Mouse (Mus musculus): ENCODE measurements around the gene Acot3. TPM values are rescaled to one million over a fixed set of nuclear protein-coding genes. Genes with fewer than 3 reads are reported as not detected.
"Not testable (repeated sequence)": the region's sequence is repeated elsewhere in the genome, so short reads cannot be mapped to it uniquely, and the experiment has no call there.

Gene Acot3
- polyA plus RNA-seq, 1 experiment from 2014 or later: 3.6 TPM

DNA sequence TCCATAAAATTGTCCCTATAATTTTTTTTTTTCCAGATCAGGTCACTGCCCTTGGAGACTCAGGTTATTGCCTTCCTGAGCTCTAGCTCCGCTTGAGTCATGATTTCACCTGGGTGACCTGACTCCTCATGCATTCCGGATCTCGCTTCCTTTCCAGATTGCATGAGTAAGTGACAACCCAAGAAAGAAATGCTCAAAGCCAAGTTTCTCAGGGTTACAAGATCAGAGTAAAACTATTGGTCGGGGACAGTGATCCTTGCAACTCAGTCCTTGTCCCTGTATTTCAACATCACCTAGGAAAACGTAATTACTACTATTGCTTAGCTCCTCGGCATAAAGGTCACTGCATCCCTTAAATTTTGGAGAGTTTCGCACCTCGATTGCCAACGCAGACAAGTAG, 17.0 kb downstream of the Acot3 start, which contains the start of gene Acot5:
TSS of gene Acot5 (plus strand) at position 340 of the 400 bp plus-strand sequence.
- Histone ChIP-seq H3K9me3 (replicated peaks) (no peaks in the 10 kb centered on the region), H3K4me1 (no peaks in the 10 kb centered on the region), H3K27me3 (replicated peaks) (peaks cover 64% of the 10 kb centered on the region), H3K36me3 (no peaks in the 10 kb centered on the region), H3K4me2 (peak within 1 kb of the TSS; percentile 58), H3K9ac (no peak within 1 kb of the TSS), H3K27ac (no peak within 1 kb of the TSS), H3K4me3 (peak within 1 kb of the TSS; percentile 35)
- WGBS (ENCODE audit: insufficient replicate concordance): 43% methylated on average over 9 of the region's 9 CpGs
- no peak for ATAC-seq

DNA sequence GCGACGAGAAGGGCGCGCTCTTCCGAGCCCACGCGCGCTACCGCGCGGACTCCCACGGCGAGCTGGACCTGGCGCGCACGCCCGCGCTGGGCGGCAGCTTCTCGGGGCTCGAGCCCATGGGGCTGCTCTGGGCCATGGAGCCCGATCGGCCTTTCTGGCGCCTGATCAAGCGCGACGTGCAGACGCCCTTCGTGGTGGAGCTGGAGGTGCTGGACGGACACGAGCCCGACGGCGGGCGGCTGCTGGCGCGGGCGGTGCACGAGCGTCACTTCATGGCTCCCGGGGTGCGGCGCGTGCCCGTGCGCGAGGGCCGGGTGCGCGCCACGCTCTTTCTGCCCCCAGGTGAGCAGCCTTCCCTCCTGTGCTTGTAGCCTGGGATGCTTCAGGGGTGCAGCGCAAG, 17.6 kb downstream of the Acot3 start:
- WGBS (ENCODE audit: insufficient replicate concordance): 2% methylated on average over 48 of the region's 52 CpGs
- H3K27ac ChIP-seq; H3K4me1 ChIP-seq; H3K36me3 ChIP-seq; ATAC-seq; H3K9me3 ChIP-seq (replicated peaks); H3K9ac ChIP-seq: not testable (repeated sequence)
- H3K27me3 ChIP-seq (replicated peaks): peaks cover 64% of the 10 kb centered on the region
- H3K4me3 ChIP-seq: peak overlapping the region; percentile 35
- peak overlapping the region; percentile 58 for H3K4me2 ChIP-seq

DNA sequence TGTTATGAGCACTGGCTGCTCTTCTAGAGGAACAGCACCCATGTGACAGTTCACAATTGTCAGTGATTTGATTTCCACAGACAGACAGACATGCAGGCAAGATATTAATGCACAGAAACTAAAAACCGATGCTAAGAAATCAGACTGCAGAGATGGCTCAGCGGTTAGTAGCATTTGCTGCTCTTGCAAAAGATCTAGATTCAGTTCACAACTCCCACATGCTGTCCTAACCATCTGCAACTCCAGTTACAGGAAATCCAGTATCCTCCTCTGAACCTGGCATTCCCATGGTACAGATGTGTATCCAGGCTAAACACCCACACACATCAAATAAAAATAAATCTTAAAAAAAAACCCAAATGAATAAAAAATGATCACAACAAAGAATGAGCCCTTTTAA, 19.8 kb downstream of the Acot3 start:
- Histone ChIP-seq H3K4me3 (no peak overlapping the region), H3K9me3 (replicated peaks) (no peaks in the 10 kb centered on the region), H3K4me2 (no peak overlapping the region), H3K27ac (no peak overlapping the region), H3K36me3 (no peaks in the 10 kb centered on the region), H3K27me3 (replicated peaks) (peaks cover 59% of the 10 kb centered on the region), H3K9ac (no peak overlapping the region), H3K4me1 (no peaks in the 10 kb centered on the region)
- no peak for ATAC-seq
- 65% methylated on average over 2 of the region's 2 CpGs for WGBS (ENCODE audit: insufficient replicate concordance)

DNA sequence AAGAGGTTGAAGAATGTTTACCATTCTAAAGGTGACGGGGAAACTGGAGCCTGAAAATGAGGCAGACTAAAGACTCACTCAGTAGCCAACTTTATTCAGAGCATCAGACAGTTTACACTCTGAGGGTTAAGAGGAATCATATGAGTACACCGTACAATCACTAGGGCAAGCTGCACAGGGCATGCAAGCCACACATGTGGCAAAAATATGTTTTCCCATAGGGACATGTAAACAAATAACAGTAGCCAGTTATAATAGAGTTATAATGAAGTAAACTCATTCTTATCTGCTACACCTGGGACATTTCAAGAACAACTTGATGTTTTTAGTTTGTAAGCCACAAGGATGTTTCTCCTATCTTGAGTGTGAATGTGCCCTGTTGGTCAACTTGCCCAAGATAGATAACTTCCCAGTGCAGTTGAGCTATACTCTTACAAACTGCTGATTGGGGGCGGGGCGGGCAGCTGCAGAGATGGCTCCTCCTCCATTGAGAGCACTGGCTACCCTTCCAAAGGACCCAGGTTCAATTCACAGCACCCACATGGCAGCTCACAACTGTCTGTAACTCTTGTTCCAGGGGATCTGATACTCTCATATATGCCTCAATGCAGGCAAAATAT, 25.5 kb downstream of the Acot3 start:
- Histone ChIP-seq H3K36me3 (no peaks in the 10 kb centered on the region), H3K9ac (no peak overlapping the region; the same call in 1 of the 2 replicates), H3K4me2 (no peak overlapping the region), H3K4me1 (no peaks in the 10 kb centered on the region), H3K4me3 (no peak overlapping the region), H3K27me3 (replicated peaks) (0 out of 2 replicates have a peak, but pooled peaks cover 7% of the 10 kb centered on the region), H3K27ac (no peak overlapping the region), H3K9me3 (replicated peaks) (no peaks in the 10 kb centered on the region)
- 68% methylated on average over 4 of the region's 4 CpGs for WGBS (ENCODE audit: insufficient replicate concordance)
- peak; percentile 30; the same call in 1 of the 2 replicates for ATAC-seq

DNA sequence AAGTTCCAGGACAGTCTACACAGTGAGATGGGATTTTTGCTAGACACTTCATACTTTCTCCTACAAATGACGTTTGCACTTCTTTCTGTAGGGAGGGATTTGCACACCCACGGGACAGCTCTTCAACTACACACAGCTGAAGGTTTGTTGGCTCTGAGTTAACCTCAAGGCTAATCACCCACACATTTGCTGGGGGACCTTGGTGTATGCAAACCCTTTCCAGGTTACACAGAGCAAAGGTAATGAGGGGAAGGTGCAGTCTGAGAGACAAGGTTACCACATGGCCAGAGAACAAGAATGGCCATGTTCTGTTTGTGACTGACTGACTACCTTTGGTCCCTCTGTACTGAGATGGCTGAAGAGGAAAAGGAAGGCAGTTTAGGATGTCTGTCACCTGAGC, 31.9 kb downstream of the Acot3 start:
- H3K36me3 ChIP-seq: no peaks in the 10 kb centered on the region

DNA sequence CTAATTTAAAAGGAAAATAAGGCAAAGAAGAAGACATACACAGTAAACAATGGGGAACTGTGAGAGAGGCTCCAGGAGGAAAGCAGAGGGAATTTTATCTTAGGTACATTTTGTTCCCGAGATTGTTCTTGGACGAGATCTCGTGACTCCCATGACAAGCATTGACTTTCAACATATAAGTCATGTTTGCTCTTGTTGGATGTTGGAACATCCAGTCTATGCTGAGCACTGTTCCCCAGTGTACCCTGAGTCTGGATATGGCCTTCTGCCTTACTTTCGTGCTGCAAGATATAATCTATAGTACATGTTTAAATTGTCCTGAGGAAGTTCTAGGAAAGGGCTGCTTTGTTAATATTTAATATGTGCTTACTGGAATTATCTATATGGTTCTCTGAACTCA, 32.6 kb downstream of the Acot3 start:
- H3K9ac ChIP-seq: no peak overlapping the region
- no peak overlapping the region for H3K27ac ChIP-seq
- H3K27me3 ChIP-seq (replicated peaks): 0 out of 2 replicates have a peak, but pooled peaks cover 7% of the 10 kb centered on the region
- H3K4me2 ChIP-seq: no peak overlapping the region
- no peaks in the 10 kb centered on the region for H3K9me3 ChIP-seq (replicated peaks)
- H3K36me3 ChIP-seq: no peaks in the 10 kb centered on the region
- no peak overlapping the region for H3K4me3 ChIP-seq
- no peak for ATAC-seq
- WGBS (ENCODE audit: insufficient replicate concordance): 61% methylated on average over 4 of the region's 4 CpGs
- H3K4me1 ChIP-seq: no peaks in the 10 kb centered on the region

More for the DNA sequence above, 31.9 kb downstream of the Acot3 start:
- H3K9me3 ChIP-seq (replicated peaks): no peaks in the 10 kb centered on the region
- no peak overlapping the region for H3K9ac ChIP-seq
- no peak overlapping the region for H3K27ac ChIP-seq
- WGBS (ENCODE audit: insufficient replicate concordance): 59% methylated on average over 2 of the region's 2 CpGs
- ATAC-seq: no peak
- no peak overlapping the region for H3K4me3 ChIP-seq
- H3K27me3 ChIP-seq (replicated peaks): 0 out of 2 replicates have a peak, but pooled peaks cover 7% of the 10 kb centered on the region
- no peak overlapping the region for H3K4me2 ChIP-seq
- no peaks in the 10 kb centered on the region for H3K4me1 ChIP-seq

DNA sequence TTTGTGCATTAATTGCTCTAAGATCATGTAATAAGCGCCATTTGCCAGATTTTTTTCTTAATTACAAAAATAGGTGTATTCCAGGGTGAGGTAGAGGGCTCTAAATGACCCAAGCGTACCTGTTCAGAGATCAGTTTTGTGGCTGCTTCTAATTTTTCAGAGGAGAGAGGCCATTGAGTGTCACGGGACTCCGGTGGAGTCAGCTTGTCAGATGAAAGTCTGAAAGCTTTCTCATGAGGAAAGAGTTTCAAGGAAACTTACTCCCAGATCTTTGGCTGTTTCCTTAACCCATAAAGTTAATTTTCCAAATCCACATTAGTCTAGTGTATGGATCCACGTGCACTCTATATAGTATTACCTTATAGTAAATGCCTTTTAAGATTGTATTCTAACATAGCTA, 42.7 kb downstream of the Acot3 start:
- not testable (repeated sequence) for H3K27ac ChIP-seq; H3K4me1 ChIP-seq; H3K4me3 ChIP-seq; ATAC-seq; H3K27me3 ChIP-seq (replicated peaks); H3K9ac ChIP-seq; H3K36me3 ChIP-seq; H3K4me2 ChIP-seq; H3K9me3 ChIP-seq (replicated peaks)
- WGBS (ENCODE audit: insufficient replicate concordance): 72% methylated on average over 5 of the region's 5 CpGs

DNA sequence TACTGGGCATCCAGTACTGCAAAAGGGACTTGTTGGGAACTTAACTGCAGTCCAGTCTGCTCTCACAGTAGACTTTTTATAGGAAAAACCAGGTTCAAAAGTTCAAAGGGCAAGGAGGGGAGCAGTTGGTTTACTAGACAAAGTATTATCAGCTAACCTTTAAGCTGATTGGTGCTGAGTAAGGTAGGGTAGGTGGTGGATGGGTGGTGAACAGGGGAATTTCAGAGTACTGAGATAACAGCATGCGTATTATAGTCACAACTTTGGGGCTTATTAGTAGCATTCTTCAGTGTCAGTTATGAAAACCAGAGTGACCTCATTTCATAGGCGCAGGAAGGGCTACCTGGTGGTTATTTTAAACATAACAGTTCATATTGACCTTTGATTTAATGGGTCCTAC, 47.7 kb downstream of the Acot3 start:
- H3K9ac ChIP-seq: no peak overlapping the region
- no peak for ATAC-seq
- no peaks in the 10 kb centered on the region for H3K36me3 ChIP-seq
- no peak overlapping the region for H3K27ac ChIP-seq
- H3K4me1 ChIP-seq: peaks cover 25% of the 10 kb centered on the region
- WGBS (ENCODE audit: insufficient replicate concordance): 64% methylated on average over 2 of the region's 2 CpGs
- H3K4me2 ChIP-seq: no peak overlapping the region
- H3K27me3 ChIP-seq (replicated peaks): peaks cover 8% of the 10 kb centered on the region; the same call in 1 of the 2 replicates
- H3K4me3 ChIP-seq: no peak overlapping the region
- H3K9me3 ChIP-seq (replicated peaks): no peaks in the 10 kb centered on the region

DNA sequence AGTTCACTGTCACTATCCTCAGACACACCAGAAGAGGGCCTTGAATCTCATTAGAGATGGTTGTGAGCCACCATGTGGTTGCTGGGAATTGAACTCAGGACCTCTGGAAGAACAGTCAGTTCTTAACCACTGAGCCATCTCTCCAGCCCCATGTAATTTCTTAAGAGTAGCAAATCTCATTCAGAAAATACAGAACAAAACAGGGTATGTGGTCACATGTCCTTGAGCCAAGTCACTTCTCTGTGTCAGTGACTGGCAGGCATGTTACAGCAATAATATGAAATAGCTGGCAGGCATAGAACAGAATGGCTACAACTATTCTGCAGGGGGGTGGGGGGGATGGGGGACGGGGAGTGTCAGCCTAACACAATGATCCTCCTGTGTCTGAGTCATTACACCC, 48.1 kb downstream of the Acot3 start:
- H3K4me1 ChIP-seq: peaks cover 25% of the 10 kb centered on the region
- ATAC-seq: no peak
- no peaks in the 10 kb centered on the region for H3K36me3 ChIP-seq
- H3K27me3 ChIP-seq (replicated peaks): peaks cover 8% of the 10 kb centered on the region; the same call in 1 of the 2 replicates
- H3K27ac ChIP-seq: no peak overlapping the region
- WGBS (ENCODE audit: insufficient replicate concordance): 67% methylated on average over 1 of the region's 1 CpGs
- H3K4me3 ChIP-seq: no peak overlapping the region
- H3K9ac ChIP-seq: no peak overlapping the region
- H3K9me3 ChIP-seq (replicated peaks): no peaks in the 10 kb centered on the region
- peak overlapping the region; percentile 89 for H3K4me2 ChIP-seq

DNA sequence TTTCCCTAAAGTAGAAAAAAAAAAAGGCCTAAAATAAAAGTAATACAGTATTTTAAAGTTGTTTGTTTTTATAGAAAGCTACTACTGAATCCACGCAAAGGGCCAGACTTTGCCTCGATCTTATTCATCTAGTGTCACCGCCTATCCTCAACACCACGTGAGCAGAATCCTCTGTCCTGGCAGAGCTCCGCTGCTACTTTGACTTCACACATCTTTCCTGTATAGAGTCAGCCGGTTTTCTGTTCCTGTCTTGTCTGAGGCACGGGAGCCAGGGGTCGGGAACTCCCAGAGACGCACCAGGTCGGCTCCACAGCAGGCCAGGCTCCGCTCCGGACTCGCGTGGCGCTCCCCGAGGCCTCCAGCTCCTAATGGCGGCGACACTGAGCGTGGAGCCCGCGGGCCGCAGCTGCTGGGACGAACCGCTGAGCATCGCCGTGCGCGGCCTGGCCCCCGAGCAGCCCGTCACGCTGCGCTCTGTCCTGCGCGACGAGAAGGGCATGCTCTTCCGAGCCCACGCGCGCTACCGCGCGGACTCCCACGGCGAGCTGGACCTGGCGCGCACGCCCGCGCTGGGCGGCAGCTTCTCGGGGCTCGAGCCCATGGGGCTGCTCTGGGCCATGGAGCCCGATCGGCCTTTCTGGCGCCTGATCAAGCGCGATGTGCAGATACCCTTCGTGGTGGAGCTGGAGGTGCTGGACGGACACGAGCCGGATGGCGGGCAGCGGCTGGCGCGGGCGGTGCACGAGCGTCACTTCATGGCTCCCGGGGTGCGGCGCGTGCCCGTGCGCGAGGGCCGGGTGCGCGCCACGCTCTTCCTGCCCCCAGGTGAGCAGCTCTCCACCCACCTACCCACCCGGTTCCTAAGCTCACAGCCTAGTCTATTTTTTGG, 48.9 kb downstream of the Acot3 start, which contains the start of gene Acot6:
TSS of gene Acot6 (plus strand) at position 51 of the 889 bp plus-strand sequence.
- H3K36me3 ChIP-seq; H3K9me3 ChIP-seq (replicated peaks); H3K27me3 ChIP-seq (replicated peaks): not testable (repeated sequence)
- Histone ChIP-seq H3K27ac (0 out of 2 replicates have a peak within 1 kb of the TSS, but pooled peaks have one; percentile 25), H3K9ac (peak within 1 kb of the TSS; percentile 68), H3K4me3 (peak within 1 kb of the TSS; percentile 62), H3K4me1 (peaks cover 25% of the 10 kb centered on the region), H3K4me2 (peak within 1 kb of the TSS; percentile 89)
- peak; percentile 67 for ATAC-seq
- WGBS (ENCODE audit: insufficient replicate concordance): under 1% methylated on average over 78 of the region's 80 CpGs

DNA sequence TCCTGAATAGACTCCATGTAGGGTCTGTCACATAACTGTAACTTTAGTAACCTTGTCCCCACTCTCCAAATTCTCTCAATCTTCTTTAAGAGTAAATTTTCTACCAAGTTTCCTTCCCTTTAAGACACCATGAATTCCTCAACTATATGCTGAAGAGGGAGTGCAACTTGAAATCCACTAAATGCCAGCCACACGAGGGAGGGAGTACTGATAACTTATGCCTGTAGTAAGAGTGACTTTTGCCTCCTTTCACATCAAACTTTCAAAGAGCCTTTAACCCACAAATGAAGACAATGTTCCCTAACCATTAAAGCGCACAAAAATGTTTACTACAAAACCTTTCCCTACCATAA, 49.5 kb downstream of the Acot3 start:
- Histone ChIP-seq H3K27ac (no peak overlapping the region), H3K4me1 (peaks cover 25% of the 10 kb centered on the region), H3K9me3 (replicated peaks) (no peaks in the 10 kb centered on the region), H3K36me3 (no peaks in the 10 kb centered on the region), H3K27me3 (replicated peaks) (peaks cover 8% of the 10 kb centered on the region; the same call in 1 of the 2 replicates), H3K4me2 (peak overlapping the region; percentile 89), H3K9ac (peak overlapping the region; percentile 68; the same call in 1 of the 2 replicates), H3K4me3 (peak overlapping the region; percentile 62)
- ATAC-seq: no peak
- 43% methylated on average over 2 of the region's 2 CpGs for WGBS (ENCODE audit: insufficient replicate concordance)

DNA sequence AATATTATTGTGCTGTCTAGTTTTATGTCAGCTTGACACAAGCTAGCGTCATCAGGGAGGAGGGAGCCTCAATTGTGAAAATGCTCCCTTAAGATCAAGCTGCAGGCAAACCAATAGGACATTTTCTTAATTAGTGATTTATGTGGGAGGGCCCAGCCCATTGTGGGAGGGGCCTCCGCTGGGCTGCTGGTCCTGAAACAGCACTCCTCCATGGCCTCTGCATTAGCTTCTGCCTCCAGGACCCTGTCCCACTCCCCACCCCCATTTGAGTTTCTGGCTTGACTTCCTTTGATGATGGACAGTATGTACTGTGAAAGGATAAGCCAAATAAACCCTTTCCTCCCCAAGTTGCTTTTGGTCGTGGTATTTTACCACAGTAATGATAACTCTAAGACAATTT, 55.1 kb downstream of the Acot3 start:
- no peaks in the 10 kb centered on the region for H3K27me3 ChIP-seq (replicated peaks)
- WGBS (ENCODE audit: insufficient replicate concordance): 73% methylated on average over 3 of the region's 3 CpGs
- ATAC-seq: no peak
- H3K4me1 ChIP-seq: 0 out of 2 replicates have a peak, but pooled peaks cover under 1% of the 10 kb centered on the region
- H3K4me3 ChIP-seq: no peak overlapping the region
- H3K9ac ChIP-seq: no peak overlapping the region
- H3K4me2 ChIP-seq: no peak overlapping the region
- no peaks in the 10 kb centered on the region for H3K9me3 ChIP-seq (replicated peaks)
- no peak overlapping the region for H3K27ac ChIP-seq
- H3K36me3 ChIP-seq: no peaks in the 10 kb centered on the region

All from liver, embryonic 12.5 days (tissue).